Mouse (Mus musculus): ENCODE data around the gene Dlgap1. TPM values are rescaled to one million over a fixed set of nuclear protein-coding genes. Genes with fewer than 3 reads are reported as not detected.
A peak's percentile ranks its signal among the peaks of the same experiment; 100 is the strongest.

The Dlgap1 gene
- polyA plus RNA-seq, 1 experiment from 2014 or later: 3.7 TPM

DNA sequence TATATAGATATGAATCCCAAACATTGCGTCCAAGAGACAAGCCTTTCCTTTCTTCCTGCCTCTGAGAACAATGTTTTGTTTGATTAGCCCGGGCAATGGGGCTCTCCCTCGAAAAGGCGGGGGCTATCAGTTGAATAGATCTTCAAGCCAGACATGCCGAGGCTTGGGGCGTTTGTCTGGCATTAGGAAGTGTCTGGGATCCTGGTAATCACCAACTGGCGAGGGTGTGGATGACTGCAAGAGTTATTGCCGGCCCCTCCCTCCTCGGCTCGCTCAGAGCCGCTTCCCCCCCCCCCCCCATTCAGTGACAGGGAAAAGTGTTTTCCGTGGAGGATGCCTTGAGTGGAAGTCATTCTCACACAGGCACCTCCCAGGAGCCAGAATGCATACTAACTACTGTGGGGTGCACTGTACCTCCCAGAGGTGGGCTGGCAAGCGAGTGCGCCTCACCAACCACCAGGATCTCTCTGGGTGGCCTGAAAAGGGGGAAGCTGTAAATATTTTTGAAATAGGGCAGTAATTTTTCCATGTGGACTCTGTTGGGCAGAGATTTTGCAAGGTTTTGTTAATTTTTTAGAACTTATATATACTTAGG lies 786.9 kb downstream of the Dlgap1 start:
- H3K27me3 ChIP-seq (replicated peaks; ENCODE audit: control insufficient read depth, insufficient read depth, low read length): no peaks in the 10 kb centered on the region
- peak; percentile 77 for DNase-seq (ENCODE audit: low spot score)
- H3K9ac ChIP-seq (ENCODE audit: low read depth, low read length): peak overlapping the region; percentile 58
- H3K4me1 ChIP-seq (ENCODE audit: control insufficient read depth, insufficient read depth, low read length): peaks cover 14% of the 10 kb centered on the region
- peak overlapping the region; percentile 67 for H3K4me2 ChIP-seq (ENCODE audit: low read depth, low read length)
- H3K36me3 ChIP-seq (ENCODE audit: control insufficient read depth, insufficient read depth, low read length): no peaks in the 10 kb centered on the region
- no peaks in the 10 kb centered on the region for H3K9me3 ChIP-seq (ENCODE audit: control insufficient read depth, low read length)
- WGBS: 6% methylated on average over 9 of the region's 14 CpGs
- H3K4me3 ChIP-seq (ENCODE audit: low read depth, low read length): peak overlapping the region; percentile 35
- H3K27ac ChIP-seq (replicated peaks; ENCODE audit: low read depth, low read length): peak overlapping the region; percentile 80
- peak; percentile 64 for ATAC-seq (ENCODE audit: low read depth)

DNA sequence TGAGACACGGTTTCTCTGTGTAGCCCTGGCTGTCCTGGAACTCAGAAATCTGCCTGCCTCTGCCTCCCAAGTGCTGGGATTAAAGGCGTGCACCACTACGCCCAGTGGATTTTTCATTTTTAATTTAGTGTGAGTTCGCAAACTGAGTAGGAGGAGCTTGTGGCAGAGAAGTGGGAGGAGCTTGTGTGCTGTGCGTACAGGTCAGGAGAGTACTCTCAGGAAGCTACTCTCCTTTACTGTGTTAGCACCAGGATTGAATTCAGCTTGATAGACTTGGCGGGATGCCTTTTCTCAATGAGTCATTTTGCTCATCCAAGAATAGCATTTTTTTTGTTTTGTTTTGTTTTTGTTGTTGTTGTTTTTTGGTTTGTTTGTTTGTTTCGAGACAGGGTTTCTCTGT lies 793.1 kb downstream of the Dlgap1 start:
- H3K4me1 ChIP-seq (ENCODE audit: control insufficient read depth, insufficient read depth, low read length): no peaks in the 10 kb centered on the region
- no peaks in the 10 kb centered on the region for H3K9me3 ChIP-seq (ENCODE audit: control insufficient read depth, low read length)
- H3K9ac ChIP-seq (ENCODE audit: low read depth, low read length): no peak overlapping the region
- WGBS: 92% methylated on average over 7 of the region's 7 CpGs
- no peak overlapping the region for H3K4me2 ChIP-seq (ENCODE audit: low read depth, low read length)
- H3K36me3 ChIP-seq (ENCODE audit: control insufficient read depth, insufficient read depth, low read length): no peaks in the 10 kb centered on the region
- no peak overlapping the region for H3K27ac ChIP-seq (replicated peaks; ENCODE audit: low read depth, low read length)
- H3K4me3 ChIP-seq (ENCODE audit: low read depth, low read length): no peak overlapping the region
- no peak for ATAC-seq (ENCODE audit: low read depth)
- H3K27me3 ChIP-seq (replicated peaks; ENCODE audit: control insufficient read depth, insufficient read depth, low read length): no peaks in the 10 kb centered on the region
- DNase-seq (ENCODE audit: low spot score): no peak

DNA sequence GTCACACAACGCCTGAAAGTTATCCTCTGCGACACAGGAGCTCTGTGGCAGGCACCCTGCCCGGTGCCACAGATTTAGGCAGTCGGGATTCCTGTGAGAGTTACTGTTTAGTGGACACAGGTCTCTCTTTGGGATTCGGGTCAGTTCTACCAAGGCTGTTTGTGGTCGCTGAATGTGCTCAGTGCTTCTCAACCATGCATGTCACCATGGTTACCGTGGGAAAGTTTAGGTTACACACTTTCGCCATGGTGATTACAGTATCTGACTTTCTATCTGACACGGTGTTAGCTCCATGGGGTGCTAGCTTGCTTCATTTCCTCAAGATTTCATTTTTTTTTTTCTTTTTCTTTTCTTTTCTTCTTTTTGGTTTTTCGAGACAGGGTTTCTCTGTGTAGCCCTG lies 793.8 kb downstream of the Dlgap1 start:
- H3K4me1 ChIP-seq (ENCODE audit: control insufficient read depth, insufficient read depth, low read length): no peaks in the 10 kb centered on the region
- H3K27ac ChIP-seq (replicated peaks; ENCODE audit: low read depth, low read length): no peak overlapping the region
- no peak for DNase-seq (ENCODE audit: low spot score)
- ATAC-seq (ENCODE audit: low read depth): no peak
- no peaks in the 10 kb centered on the region for H3K9me3 ChIP-seq (ENCODE audit: control insufficient read depth, low read length)
- WGBS: 83% methylated on average over 10 of the region's 10 CpGs
- no peaks in the 10 kb centered on the region for H3K27me3 ChIP-seq (replicated peaks; ENCODE audit: control insufficient read depth, insufficient read depth, low read length)
- no peak overlapping the region for H3K4me2 ChIP-seq (ENCODE audit: low read depth, low read length)
- H3K36me3 ChIP-seq (ENCODE audit: control insufficient read depth, insufficient read depth, low read length): no peaks in the 10 kb centered on the region
- no peak overlapping the region for H3K4me3 ChIP-seq (ENCODE audit: low read depth, low read length)
- H3K9ac ChIP-seq (ENCODE audit: low read depth, low read length): no peak overlapping the region

DNA sequence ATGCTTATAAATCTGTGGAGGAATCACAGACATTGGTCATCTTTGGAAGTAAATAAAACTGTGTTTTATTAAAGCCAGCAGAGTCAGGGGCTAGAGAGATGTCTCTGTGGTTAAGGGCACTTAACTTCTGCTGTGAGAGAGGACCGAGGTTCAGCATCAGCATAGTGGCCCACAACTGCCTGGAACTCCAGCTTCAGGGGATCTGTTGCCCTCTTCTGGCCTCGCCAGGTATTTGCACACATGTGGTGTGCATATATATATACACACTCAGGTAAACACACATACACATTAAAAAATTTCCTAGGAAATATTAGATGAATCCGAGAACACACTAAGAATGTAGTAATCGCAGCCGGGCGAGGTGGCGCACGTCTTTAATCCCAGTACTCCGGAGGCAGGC lies 796.5 kb downstream of the Dlgap1 start:
- Histone ChIP-seq H3K27ac (replicated peaks; ENCODE audit: low read depth, low read length) (no peak overlapping the region), H3K27me3 (replicated peaks; ENCODE audit: control insufficient read depth, insufficient read depth, low read length) (no peaks in the 10 kb centered on the region), H3K4me2 (ENCODE audit: low read depth, low read length) (no peak overlapping the region), H3K36me3 (ENCODE audit: control insufficient read depth, insufficient read depth, low read length) (no peaks in the 10 kb centered on the region), H3K4me1 (ENCODE audit: control insufficient read depth, insufficient read depth, low read length) (no peaks in the 10 kb centered on the region), H3K9ac (ENCODE audit: low read depth, low read length) (no peak overlapping the region), H3K4me3 (ENCODE audit: low read depth, low read length) (no peak overlapping the region), H3K9me3 (ENCODE audit: control insufficient read depth, low read length) (no peaks in the 10 kb centered on the region)
- DNase-seq (ENCODE audit: low spot score): no peak
- 97% methylated on average over 9 of the region's 9 CpGs for WGBS
- ATAC-seq (ENCODE audit: low read depth): no peak

DNA sequence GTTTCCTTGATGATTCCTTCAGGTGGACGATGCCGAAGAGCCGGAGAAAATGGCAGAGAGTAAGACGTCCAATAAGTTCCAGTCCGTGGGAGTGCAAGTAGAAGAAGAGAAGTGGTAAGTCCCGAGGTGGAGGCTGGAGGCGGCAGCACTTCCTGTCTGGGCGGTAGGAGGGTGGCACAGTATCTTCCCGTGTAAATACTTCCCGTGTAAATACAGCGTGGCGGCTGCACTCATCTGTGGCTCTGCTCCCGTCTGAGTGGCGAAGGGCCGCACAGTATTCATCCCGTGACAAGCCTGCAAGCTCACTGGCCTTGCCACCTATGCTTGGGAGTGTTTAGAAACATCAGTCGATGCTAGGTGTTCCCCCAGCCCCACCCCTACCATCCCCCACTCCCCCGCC lies 797.1 kb downstream of the Dlgap1 start:
- no peaks in the 10 kb centered on the region for H3K4me1 ChIP-seq (ENCODE audit: control insufficient read depth, insufficient read depth, low read length)
- no peak overlapping the region for H3K27ac ChIP-seq (replicated peaks; ENCODE audit: low read depth, low read length)
- H3K4me3 ChIP-seq (ENCODE audit: low read depth, low read length): no peak overlapping the region
- no peak for ATAC-seq (ENCODE audit: low read depth)
- no peak for DNase-seq (ENCODE audit: low spot score)
- no peaks in the 10 kb centered on the region for H3K9me3 ChIP-seq (ENCODE audit: control insufficient read depth, low read length)
- no peaks in the 10 kb centered on the region for H3K27me3 ChIP-seq (replicated peaks; ENCODE audit: control insufficient read depth, insufficient read depth, low read length)
- 85% methylated on average over 18 of the region's 18 CpGs for WGBS
- H3K9ac ChIP-seq (ENCODE audit: low read depth, low read length): no peak overlapping the region
- H3K4me2 ChIP-seq (ENCODE audit: low read depth, low read length): no peak overlapping the region
- H3K36me3 ChIP-seq (ENCODE audit: control insufficient read depth, insufficient read depth, low read length): no peaks in the 10 kb centered on the region

DNA sequence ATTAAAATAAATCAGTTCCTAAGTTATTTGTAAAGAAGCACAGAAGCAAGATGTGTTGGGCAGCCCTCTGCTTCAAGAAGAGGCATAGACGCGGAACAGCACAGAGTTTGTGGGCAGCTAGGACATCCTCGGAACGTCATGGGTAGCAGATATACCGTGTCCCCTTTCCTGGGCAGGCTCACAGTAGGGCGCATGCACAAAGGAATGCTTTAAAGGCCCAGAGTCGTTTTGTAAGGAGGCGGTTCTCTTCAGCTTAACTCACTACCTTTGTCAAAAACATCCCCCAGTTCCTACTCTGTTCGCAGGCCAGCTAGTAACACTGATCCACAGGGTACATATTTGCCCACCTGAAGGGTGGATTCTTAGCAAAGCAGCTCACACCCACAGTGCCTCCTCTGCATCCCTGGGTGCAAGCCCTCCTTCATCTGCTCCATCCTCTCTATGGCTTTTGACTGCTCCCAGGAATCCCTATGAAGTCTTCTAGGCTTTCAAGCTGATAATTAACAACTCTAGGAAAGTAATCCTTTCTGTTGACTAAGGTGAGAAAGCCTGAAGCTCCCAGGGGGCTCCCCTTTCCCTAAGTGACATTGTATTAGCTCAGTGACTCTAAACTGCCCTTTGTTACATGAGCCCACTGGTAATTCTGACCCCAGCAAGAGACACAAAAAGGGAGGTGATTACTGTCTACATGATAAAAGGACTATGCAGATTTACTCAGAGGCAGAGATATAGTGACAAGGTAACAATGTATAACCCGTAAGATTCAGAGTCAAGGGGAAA lies 803.4 kb downstream of the Dlgap1 start:
- 10% methylated on average over 10 of the region's 10 CpGs for WGBS
- no peaks in the 10 kb centered on the region for H3K27me3 ChIP-seq (replicated peaks; ENCODE audit: control insufficient read depth, insufficient read depth, low read length)
- no peaks in the 10 kb centered on the region for H3K36me3 ChIP-seq (ENCODE audit: control insufficient read depth, insufficient read depth, low read length)
- DNase-seq (ENCODE audit: low spot score): peak; percentile 27
- peak overlapping the region; percentile 44; the same call in 1 of the 2 replicates for H3K27ac ChIP-seq (replicated peaks; ENCODE audit: low read depth, low read length)
- H3K4me2 ChIP-seq (ENCODE audit: low read depth, low read length): no peak overlapping the region
- ATAC-seq (ENCODE audit: low read depth): peak; percentile 64; the same call in 1 of the 2 replicates
- peaks cover 4% of the 10 kb centered on the region; the same call in 1 of the 2 replicates for H3K4me1 ChIP-seq (ENCODE audit: control insufficient read depth, insufficient read depth, low read length)
- H3K9me3 ChIP-seq (ENCODE audit: control insufficient read depth, low read length): no peaks in the 10 kb centered on the region
- no peak overlapping the region for H3K4me3 ChIP-seq (ENCODE audit: low read depth, low read length)
- H3K9ac ChIP-seq (ENCODE audit: low read depth, low read length): 0 out of 2 replicates have a peak overlapping the region, but pooled peaks have one; percentile 30

DNA sequence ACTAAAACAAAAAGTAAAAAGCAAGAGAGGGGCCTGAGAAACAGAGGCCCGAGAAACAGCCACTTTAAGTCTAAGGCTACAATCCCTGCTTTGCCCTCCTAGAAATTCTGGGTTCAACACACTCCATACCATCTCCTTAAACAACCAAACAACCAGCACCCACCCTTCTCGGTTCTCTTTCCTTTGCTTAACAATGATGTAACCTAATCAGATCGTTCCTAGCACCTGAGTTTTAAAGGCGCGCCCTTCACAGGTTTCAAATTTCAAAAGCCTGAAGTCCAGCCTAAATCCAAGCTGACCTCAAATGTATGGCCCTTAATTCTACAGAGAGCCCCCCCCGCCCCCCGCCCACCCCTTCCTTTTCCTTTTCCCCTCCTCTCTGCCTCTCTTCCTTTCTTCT lies 810.9 kb downstream of the Dlgap1 start:
- Histone ChIP-seq H3K4me3 (ENCODE audit: low read depth, low read length) (no peak overlapping the region), H3K9me3 (ENCODE audit: control insufficient read depth, low read length) (no peaks in the 10 kb centered on the region), H3K4me2 (ENCODE audit: low read depth, low read length) (no peak overlapping the region), H3K27ac (replicated peaks; ENCODE audit: low read depth, low read length) (no peak overlapping the region), H3K4me1 (ENCODE audit: control insufficient read depth, insufficient read depth, low read length) (peaks cover 11% of the 10 kb centered on the region), H3K9ac (ENCODE audit: low read depth, low read length) (no peak overlapping the region), H3K27me3 (replicated peaks; ENCODE audit: control insufficient read depth, insufficient read depth, low read length) (no peaks in the 10 kb centered on the region), H3K36me3 (ENCODE audit: control insufficient read depth, insufficient read depth, low read length) (no peaks in the 10 kb centered on the region)
- WGBS: 24% methylated on average over 7 of the region's 7 CpGs
- DNase-seq (ENCODE audit: low spot score) (no peak), ATAC-seq (ENCODE audit: low read depth) (no peak)

DNA sequence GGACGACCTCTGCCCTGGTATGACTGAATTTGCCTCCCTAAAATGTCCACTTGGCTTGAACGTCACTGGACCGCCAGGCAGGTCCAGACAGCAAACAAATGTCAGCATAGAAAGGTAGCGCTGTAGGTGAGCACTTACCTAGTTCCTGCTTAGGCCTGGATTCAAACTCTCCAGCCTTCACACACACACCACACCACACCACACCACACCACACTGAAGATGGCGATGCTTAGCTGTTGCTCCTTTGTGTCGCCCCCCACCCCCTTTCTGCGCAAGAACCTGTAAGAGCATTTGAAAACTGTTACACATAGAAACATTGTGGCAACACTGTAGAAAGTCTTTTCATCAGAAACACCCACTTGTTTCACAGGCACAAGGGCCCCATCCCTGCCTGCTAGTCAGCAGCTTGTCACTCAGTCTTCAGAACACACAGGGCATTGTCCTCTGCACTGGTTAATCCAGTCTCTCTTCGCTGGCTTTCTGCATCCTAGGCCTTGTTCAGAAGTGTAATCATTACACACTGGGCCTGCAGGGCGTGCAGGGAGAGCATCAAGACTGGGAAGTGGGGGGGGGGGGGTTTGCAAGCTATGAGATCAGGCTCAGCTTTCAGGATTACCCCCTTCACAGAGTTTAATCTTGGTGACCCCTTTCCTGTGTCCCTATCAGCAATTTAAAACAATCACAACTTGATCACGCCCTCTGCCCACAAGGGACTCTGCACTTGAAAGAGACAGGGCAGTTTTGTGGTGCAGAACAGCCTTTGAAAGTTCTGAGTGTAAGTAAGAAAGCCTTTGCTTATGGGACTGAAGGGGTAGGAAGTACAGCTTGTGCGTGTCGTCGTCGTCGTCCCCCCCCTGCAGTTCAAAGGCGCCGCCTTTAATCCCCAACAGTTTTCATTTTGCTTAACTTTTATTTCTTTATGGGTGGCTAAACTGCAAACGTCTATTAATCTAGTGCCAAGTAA lies 812.1 kb downstream of the Dlgap1 start:
- Histone ChIP-seq H3K4me3 (ENCODE audit: low read depth, low read length) (no peak overlapping the region), H3K9ac (ENCODE audit: low read depth, low read length) (peak overlapping the region; percentile 34; the same call in 1 of the 2 replicates), H3K36me3 (ENCODE audit: control insufficient read depth, insufficient read depth, low read length) (no peaks in the 10 kb centered on the region), H3K27me3 (replicated peaks; ENCODE audit: control insufficient read depth, insufficient read depth, low read length) (no peaks in the 10 kb centered on the region), H3K9me3 (ENCODE audit: control insufficient read depth, low read length) (no peaks in the 10 kb centered on the region), H3K4me2 (ENCODE audit: low read depth, low read length) (peak overlapping the region; percentile 4; the same call in 1 of the 2 replicates), H3K4me1 (ENCODE audit: control insufficient read depth, insufficient read depth, low read length) (peaks cover 11% of the 10 kb centered on the region), H3K27ac (replicated peaks; ENCODE audit: low read depth, low read length) (peak overlapping the region; percentile 63)
- WGBS: 32% methylated on average over 17 of the region's 18 CpGs
- ATAC-seq (ENCODE audit: low read depth): peak; percentile 90
- DNase-seq (ENCODE audit: low spot score): peak; percentile 81

Data from embryonic facial prominence, embryonic 14.5 days (tissue).